Mouse (Mus musculus): ENCODE results near the gene Zfhx3.

Zfhx3 gene

GRCm38 (mm10) chr8:108847356-108847755 lies 904.9 kb downstream of the Zfhx3 start:
- no peak for DNase-seq (ENCODE audit: low read depth, low spot score)

- no peak for DNase-seq (ENCODE audit: low read depth, low spot score)
These were observed 906.0 kb downstream of the Zfhx3 start for GRCm38 (mm10) chr8:108848484-108848883.

DNA sequence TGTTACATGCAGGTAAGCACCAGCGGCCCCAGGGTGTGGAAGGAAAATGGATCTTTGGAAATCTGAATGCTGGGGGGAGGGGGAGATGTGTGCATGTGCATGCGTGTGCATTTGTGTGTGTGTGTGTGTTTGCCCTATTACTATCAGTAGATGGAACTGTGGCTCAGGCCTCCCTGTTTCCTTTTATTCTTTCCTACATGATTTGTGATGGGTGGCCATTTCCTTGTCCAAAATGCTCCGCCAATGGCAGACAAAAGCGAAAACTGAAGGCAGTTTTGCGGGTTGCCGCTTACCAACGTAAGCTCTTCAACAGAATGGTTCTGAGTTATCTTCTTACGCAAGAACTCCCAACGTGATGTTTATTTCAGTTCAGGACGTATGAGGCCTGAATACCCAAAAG lies 910.6 kb downstream of the Zfhx3 start:
- no peak for DNase-seq (ENCODE audit: low read depth, low spot score)

DNA sequence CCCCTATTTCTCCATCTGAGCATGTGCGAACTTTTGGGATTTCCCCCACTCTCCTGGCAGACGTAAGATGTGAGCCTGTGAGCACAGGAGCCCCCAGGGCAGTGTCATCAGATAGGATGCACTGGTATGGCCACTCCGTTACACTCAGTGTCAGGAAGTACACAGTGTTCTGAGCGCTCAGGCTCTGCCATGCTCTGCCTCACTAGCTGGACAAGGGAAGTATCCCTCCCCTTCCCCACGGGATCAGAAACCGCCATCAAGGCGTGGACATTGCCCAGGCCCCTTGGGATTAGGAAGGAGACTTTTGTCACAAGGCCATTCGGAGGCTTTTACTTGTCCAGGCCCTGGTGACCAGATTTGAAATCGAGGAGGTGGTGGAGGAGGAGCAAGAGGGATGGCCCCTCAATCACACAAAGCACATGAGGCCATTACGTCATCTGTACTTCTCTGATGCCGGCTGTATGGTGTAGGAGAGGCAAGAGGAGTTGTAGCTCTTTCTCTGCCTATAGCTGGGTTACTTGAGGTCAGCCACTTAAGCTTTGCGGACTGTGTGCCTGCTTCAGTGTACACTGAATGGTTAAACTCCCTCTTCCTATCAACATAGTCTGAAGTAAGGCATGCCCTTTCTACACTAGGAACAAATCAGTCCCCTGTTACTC lies 912.1 kb downstream of the Zfhx3 start:
- no peak for DNase-seq (ENCODE audit: low read depth, low spot score)

DNA sequence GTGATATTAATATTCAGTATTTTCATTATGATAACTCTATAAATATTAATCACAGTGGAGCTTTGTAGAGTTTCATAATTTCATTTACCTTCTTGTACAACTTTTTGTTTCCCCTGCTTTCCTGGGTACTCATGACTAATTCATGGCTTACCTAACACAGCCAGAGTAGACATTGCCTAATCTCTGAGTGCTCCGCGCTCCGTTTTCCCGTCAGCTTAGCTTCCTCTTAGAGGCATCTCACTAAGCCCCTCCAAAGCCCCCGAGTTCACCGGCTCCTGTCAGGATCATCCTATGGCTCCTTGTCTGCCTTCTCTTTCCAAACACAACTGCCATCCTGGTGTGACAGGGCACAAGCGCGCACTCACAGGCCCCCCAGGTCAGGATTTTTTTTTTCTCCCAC lies 916.6 kb downstream of the Zfhx3 start:
- DNase-seq (ENCODE audit: low read depth, low spot score): no peak

DNA sequence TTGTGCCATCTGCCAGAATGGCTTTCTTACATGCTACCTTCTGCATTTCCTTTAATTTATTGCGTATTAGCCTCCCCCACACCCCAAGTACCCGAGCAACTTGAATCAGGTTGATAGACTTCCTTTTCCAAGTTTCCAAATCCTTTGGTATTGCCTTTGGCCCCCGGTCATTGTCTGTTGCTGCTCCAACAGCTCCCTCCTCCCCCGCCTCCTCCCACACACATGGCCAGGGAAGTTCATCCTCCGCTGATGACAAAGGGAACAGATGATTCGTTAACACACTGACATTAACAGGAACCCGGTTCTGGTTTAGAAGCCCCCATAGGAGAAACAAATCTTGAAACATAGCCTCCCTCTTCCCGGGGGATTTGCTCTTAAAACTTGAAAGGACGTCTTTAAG lies 917.5 kb downstream of the Zfhx3 start:
- no peak for DNase-seq (ENCODE audit: low read depth, low spot score)

GRCm38 (mm10) chr8:108863440-108863839 lies 921.0 kb downstream of the Zfhx3 start:
- no peak for DNase-seq (ENCODE audit: low read depth, low spot score)

DNA sequence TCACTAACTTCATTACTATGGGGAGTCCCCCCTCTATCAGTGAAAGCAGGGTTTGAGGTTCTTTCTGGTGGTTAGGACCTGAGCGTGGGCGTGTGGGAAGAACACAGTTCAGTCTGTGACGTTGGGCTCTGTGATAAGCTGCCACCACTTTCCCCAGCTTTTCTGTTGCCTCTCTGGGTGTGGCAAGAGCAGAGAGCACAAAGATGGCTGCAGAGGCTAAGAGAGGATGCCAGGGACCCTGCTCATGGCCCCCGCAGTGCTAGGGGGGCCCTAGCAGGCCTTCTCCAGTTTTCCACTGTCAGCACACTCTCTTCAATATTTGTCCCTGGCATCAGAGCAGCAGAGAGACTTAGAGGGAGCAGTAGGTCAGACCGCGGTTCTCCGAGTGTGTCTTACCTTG lies 924.0 kb downstream of the Zfhx3 start:
- no peak for DNase-seq (ENCODE audit: low read depth, low spot score)

- DNase-seq (ENCODE audit: low read depth, low spot score): no peak
These were observed 925.2 kb downstream of the Zfhx3 start for GRCm38 (mm10) chr8:108867482-108868258.

GRCm38 (mm10) chr8:108868259-108869090 lies 926.0 kb downstream of the Zfhx3 start:
- DNase-seq (ENCODE audit: low read depth, low spot score): no peak

DNA sequence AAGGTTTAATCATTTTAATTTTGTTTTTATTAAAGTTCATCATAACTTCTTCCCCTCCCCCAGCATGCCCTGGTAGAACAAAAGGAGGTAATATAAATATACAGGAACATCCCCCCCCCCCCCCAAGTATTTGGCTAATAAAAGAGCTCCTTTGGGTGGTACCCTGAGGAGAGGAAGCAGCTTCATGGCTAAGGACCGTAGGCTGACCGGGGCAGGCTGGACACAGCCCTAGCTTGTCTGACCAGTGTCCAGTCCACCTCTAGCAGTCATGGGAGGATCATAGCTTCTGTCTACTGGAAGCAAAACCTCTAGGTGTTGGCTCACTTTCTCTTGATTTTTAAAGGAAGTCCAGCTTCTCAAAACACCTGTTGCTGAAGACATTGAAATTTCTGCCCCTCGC lies 927.0 kb downstream of the Zfhx3 start:
- DNase-seq (ENCODE audit: low read depth, low spot score): no peak

DNA sequence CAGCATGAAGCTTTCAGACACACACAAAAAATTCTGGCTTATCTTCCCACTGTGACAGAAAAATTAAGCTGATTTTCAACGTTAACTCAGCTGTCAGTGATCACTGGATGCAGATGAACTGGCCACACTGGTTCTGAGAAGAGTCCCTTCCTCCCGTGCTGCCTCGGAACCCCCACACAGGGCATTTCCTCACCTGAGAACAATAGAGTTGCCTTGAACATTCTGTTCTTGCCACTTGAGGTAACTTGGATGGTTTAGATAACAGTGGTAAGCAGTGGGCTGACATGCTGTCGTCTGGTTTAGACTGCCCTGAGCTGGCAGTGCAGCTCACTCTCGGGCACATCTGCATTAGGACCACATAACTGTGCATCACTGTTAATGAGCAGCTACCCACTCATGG lies 927.5 kb downstream of the Zfhx3 start:
- no peak for DNase-seq (ENCODE audit: low read depth, low spot score)

DNA sequence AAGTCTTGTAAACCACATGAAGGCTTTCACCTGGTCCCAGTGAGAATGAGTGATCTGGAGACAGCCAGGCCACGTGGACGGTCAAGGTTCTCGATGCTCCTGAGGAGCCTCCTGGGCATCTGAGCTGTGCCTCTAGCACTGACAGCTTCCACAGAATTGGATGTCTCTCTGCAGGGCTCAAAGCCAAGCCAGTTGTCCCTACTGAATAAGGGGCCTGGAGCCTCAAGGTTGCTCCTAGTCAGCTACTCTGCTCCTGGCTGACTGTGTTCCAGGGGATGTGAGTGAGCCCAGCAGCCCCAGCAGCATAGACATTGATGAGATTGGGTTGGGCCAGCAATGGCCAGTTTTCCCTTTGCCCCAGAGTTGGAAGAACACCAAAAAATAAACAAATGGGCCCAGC lies 927.9 kb downstream of the Zfhx3 start:
- DNase-seq (ENCODE audit: low read depth, low spot score): no peak

DNA sequence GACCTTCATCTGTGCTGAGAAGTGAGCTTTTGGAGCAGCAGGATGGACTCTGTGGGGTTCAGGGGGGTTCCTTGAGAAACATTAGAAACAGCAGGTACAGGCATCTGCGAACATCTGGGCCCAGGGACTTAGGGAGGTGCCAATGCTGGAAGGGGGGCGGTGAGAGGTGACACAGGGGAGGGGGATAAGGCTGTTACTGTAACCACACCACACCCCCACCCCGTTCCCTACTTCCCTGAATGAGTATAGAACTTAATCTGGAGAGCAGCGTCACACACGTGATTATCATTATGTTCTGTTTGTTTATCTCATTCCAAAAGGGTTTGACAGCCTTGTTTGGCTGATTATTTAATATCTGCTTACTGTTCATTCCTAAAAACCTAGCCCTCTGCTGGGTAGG lies 933.3 kb downstream of the Zfhx3 start:
- DNase-seq (ENCODE audit: low read depth, low spot score): no peak

- no peak for DNase-seq (ENCODE audit: low read depth, low spot score)
These were observed 937.7 kb downstream of the Zfhx3 start for GRCm38 (mm10) chr8:108880101-108880500.

DNA sequence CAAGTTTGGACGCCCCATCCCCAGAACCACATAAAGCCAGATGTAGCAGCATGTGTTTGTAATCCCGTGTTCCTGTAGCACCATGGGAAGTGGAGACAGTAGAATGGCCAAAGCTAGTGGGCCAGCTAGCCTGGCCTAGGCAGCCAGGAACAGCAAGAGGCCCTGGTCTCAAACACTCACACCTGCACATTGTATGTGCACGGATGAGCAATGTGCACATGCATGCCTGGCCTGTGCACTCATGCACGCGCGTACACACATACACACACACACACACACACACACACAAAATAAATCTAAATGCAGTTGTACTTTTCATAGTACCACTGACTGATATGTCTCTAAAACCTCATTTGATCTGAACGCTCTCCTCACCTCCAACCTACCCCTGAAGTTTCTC lies 938.9 kb downstream of the Zfhx3 start:
- DNase-seq (ENCODE audit: low read depth, low spot score): no peak

GRCm38 (mm10) chr8:108882073-108882472 lies 939.6 kb downstream of the Zfhx3 start:
- DNase-seq (ENCODE audit: low read depth, low spot score): no peak

DNA sequence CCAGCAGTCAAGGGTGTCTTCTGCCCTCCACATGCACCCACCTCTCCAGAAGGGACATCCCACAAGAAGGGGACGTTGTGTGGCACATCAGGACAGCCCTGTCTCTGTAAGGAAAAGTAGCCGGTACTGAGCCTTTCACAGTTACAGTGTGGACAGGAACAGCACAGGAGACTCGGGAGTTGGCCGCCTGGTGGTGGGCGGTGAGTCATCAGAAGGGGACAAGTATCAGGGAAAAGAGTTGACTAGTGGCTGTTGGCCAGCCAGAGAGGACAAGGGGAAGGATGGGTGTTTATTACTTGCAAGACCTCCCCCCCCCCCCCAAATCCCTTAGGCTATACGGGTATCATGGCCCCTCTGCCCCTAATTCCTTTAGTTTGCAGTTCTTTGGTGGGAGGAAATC lies 940.9 kb downstream of the Zfhx3 start:
- DNase-seq (ENCODE audit: low read depth, low spot score): no peak

GRCm38 (mm10) chr8:108884947-108885346 lies 942.5 kb downstream of the Zfhx3 start:
- DNase-seq (ENCODE audit: low read depth, low spot score): no peak

DNA sequence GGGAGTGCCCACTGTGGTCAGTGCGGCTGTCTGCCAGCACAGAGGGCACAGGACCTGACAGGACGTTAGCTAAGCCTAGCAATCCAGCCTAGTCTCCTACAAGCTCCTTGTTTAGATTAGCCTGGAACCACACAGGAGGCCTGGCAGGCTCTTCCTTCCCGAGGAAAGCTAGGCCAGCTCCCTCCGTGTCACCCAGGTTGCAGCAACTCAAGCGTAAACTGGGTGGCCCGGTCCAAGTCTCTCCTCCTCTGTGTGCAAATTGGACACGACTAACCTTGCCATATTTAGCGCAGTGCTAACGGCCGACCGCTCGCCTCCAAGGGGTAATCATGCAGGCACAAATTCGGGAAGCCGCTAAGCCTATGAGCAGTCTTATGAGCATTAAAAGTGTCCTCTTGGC lies 943.0 kb downstream of the Zfhx3 start:
- no peak for DNase-seq (ENCODE audit: low read depth, low spot score)

DNA sequence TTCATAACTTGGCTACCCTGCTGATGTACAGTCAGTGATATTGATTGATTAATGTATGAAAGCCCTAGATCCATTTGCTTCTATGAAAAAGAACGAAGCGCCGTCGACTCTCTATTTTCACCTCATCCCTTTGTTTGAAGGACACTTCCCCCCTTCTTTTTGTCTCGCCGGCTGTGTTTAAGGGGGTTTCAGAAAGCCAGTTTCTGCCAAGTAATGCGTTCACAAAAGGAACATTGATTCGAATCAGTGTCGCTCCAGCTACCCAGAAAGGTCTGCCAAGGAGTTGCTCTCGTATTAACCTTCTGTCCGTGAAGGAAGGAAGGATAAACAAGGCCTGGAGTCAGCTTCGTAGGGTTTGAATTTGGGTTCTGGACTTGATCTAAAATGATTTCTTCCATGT lies 943.4 kb downstream of the Zfhx3 start:
- no peak for DNase-seq (ENCODE audit: low read depth, low spot score)

- peak; percentile 53 for DNase-seq (ENCODE audit: low read depth, low spot score)
These were observed 944.3 kb downstream of the Zfhx3 start for GRCm38 (mm10) chr8:108886599-108887255.

Data from WW6 (cell line).